Mouse (Mus musculus) adipocyte (in vitro differentiated cells): Measurements from ENCODE around the gene Deup1.
"Not testable (repeated sequence)": the region's sequence is repeated elsewhere in the genome, so short reads cannot be mapped to it uniquely, and the experiment has no call there.

Experiments used
- DNase-seq: peaks from one replicate; pipeline ENCODE4 v3.0.0-alpha.2; 2016; ENCODE audit warnings: low spot score

Deup1 gene

GRCm38 (mm10) chr9:15587157-15587854 is 40.4 kb downstream of the Deup1 start:
- no peak for DNase-seq

GRCm38 (mm10) chr9:15585956-15586355 is 41.8 kb downstream of the Deup1 start:
- DNase-seq = no peak

- no peak for DNase-seq
Measured at GRCm38 (mm10) chr9:15584209-15584608, 43.5 kb downstream of the Deup1 start.

- no peak for DNase-seq
Measured at GRCm38 (mm10) chr9:15582026-15582425, 45.7 kb downstream of the Deup1 start.

- DNase-seq = no peak
Measured at GRCm38 (mm10) chr9:15580176-15580575, 47.6 kb downstream of the Deup1 start.

GRCm38 (mm10) chr9:15578946-15579345 is 48.8 kb downstream of the Deup1 start:
- no peak for DNase-seq

- no peak for DNase-seq
Measured at GRCm38 (mm10) chr9:15578427-15578826, 49.3 kb downstream of the Deup1 start.

GRCm38 (mm10) chr9:15574750-15575454 is 52.8 kb downstream of the Deup1 start:
- DNase-seq = no peak

- DNase-seq = no peak
Measured at GRCm38 (mm10) chr9:15562353-15562752, 65.4 kb downstream of the Deup1 start.

- DNase-seq = no peak
Measured at GRCm38 (mm10) chr9:15560451-15560850, 67.3 kb downstream of the Deup1 start.

- DNase-seq = no peak
Measured at GRCm38 (mm10) chr9:15553322-15553721, 74.4 kb downstream of the Deup1 start.

GRCm38 (mm10) chr9:15551933-15552851 is 75.5 kb downstream of the Deup1 start:
- no peak for DNase-seq

GRCm38 (mm10) chr9:15551073-15551472 is 76.7 kb downstream of the Deup1 start:
- DNase-seq = not testable (repeated sequence)

GRCm38 (mm10) chr9:15550461-15550961 is 77.2 kb downstream of the Deup1 start:
- no peak for DNase-seq

- peak; percentile 8 for DNase-seq
Measured at GRCm38 (mm10) chr9:15541735-15542354, 85.9 kb downstream of the Deup1 start.

- DNase-seq = no peak
Measured at GRCm38 (mm10) chr9:15538979-15539533, 88.7 kb downstream of the Deup1 start.

- no peak for DNase-seq
Measured at GRCm38 (mm10) chr9:15537455-15538048, 90.2 kb downstream of the Deup1 start.

- DNase-seq = no peak
Measured at GRCm38 (mm10) chr9:15536861-15537426, 90.8 kb downstream of the Deup1 start.

GRCm38 (mm10) chr9:15535418-15535817 is 92.3 kb downstream of the Deup1 start:
- DNase-seq = no peak

GRCm38 (mm10) chr9:15534110-15534509 is 93.6 kb downstream of the Deup1 start:
- DNase-seq = no peak
